Mouse (Mus musculus): Measurements from ENCODE around the gene Hs1bp3. TPM values are rescaled to one million over a fixed set of nuclear protein-coding genes. Genes with fewer than 3 reads are reported as not detected.

Hs1bp3 gene
- polyA plus RNA-seq, 1 experiment: 11.1 TPM

DNA sequence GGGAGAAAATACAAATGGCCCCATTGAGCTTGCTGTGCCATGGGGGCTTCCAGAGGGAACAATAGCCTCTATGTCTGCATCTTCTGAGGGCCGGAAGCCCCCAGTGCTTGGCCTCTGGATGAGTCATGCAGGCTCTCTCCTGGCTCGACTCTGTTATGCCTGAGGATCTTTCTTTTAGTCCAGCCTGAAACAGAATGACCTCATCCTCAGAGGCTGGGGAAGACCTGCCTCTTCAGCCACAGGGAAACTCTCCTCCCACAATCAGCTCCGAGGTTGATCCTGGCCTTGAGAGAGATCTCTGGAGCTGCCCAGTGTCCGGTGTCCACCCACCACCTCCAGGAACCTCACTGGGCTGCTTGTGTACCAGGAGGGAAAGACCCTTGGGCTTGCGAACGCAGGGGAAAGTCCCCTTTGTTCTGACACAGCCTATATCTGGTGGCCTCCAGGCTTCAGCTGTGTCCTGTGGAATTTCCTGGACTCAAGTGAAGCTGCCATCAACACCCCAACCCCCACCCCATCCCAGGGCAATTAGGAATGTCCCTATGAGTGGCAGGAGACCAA lies 73.3 kb downstream of the Hs1bp3 start:
- H3K4me3 ChIP-seq (replicated peaks): peak overlapping the region; percentile 74
- peaks cover 73% of the 10 kb centered on the region for H3K4me1 ChIP-seq
- TF ChIP-seq GATA1 (IDR thresholded peaks at IDR 0.05; ENCODE audit: borderline replicate concordance, low read length): 0 out of 3 replicates have a peak, but pooled peaks have one; percentile 43
- no peak for TF ChIP-seq FLI1 (IDR thresholded peaks at IDR 0.05; ENCODE audit: low read length)
- H3K36me3 ChIP-seq (replicated peaks; ENCODE audit: low read length): no peaks in the 10 kb centered on the region
- H3K27me3 ChIP-seq (replicated peaks): peaks cover 7% of the 10 kb centered on the region
- peaks cover 2% of the 10 kb centered on the region for H3K9me3 ChIP-seq

DNA sequence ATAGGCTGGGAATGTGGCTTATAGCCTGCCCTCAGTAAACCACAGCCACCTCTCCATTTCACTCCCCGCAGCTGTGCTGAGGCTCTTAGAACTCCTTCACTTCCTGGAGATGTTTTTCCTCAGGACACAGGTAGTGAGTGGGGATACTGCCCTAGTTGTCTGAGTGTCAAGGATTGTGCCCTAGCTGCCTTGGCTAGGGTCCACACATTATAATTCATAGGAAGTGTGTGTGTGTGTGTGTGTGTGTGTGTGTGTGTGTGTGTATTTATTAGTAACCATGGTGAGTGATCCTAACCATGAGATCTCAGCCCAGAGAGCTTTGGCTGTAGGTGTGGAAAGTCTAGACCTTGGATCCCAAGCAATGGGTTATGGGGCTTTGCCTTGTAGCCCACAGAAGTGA lies 74.0 kb downstream of the Hs1bp3 start:
- H3K27me3 ChIP-seq (replicated peaks): peaks cover 7% of the 10 kb centered on the region
- peaks cover 68% of the 10 kb centered on the region for H3K4me1 ChIP-seq
- H3K9me3 ChIP-seq: peaks cover 4% of the 10 kb centered on the region
- no peaks in the 10 kb centered on the region for H3K36me3 ChIP-seq (replicated peaks; ENCODE audit: low read length)
- no peak for TF ChIP-seq FLI1 (IDR thresholded peaks at IDR 0.05; ENCODE audit: low read length)
- TF ChIP-seq GATA1 (IDR thresholded peaks at IDR 0.05; ENCODE audit: borderline replicate concordance, low read length): no peak
- no peak overlapping the region for H3K4me3 ChIP-seq (replicated peaks)

DNA sequence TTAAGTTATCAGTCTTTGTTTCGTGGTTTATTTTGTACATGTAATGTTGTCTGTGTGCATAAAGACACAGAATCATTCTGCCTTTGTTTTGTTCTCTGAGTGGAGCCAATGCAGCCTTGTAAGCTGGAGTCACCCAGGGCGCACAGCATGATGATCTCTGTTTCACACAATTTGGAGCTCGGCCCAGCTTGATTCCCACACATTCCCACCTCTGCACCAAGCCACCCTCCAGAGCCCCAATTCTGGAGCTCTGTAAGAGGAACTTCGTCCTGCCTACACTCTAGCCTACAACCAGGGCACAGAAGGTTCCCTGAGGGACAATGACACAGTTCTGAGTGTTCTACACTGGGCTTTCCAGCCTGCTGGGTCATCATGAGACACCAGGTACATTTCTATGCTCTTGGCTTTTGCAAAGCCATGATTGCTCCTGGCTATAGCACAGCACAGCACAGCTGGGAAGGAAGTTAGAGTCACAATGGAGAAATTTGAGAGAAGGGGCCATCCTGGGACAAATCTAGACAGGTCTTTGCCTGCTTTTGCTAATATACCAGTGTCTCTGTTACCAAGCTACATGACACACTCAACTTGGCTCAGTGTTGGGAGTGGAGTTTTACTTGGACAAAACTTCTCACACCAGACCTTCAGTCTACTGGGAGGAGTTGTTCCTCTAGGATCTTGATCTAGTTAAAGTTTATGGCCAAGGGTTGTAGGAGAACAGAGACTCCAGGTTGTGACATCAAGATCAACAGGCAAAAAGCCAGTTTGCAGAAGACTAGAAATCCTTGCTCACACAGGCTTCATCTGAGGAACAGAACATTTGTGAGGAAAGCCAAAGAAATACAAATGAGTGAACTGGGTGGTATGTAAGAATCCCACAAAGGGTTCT lies 75.5 kb downstream of the Hs1bp3 start:
- peaks cover 4% of the 10 kb centered on the region for H3K9me3 ChIP-seq
- H3K4me1 ChIP-seq: peaks cover 69% of the 10 kb centered on the region
- H3K36me3 ChIP-seq (replicated peaks; ENCODE audit: low read length): no peaks in the 10 kb centered on the region
- no peak for TF ChIP-seq FLI1 (IDR thresholded peaks at IDR 0.05; ENCODE audit: low read length)
- TF ChIP-seq GATA1 (IDR thresholded peaks at IDR 0.05; ENCODE audit: borderline replicate concordance, low read length): no peak
- H3K27me3 ChIP-seq (replicated peaks): peaks cover 6% of the 10 kb centered on the region
- no peak overlapping the region for H3K4me3 ChIP-seq (replicated peaks)

DNA sequence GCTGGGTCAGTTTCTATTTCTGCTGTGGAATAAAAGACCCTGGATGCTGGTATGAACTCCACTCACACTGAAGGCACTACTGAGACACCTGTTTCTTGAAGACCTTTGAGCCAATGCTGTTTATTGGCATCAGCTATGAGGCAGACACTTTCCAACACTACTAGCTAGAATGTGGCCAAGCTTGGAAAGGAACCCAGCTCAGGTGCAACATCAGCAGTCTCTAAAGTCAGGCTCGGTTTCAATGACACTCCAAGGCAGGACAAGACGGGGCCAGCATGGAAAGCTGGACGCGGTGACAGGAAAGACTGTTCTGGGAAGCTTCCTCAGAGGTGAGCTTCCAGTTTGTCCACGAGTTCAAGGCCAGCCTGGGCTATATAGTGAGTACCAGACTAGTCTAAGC lies 80.0 kb downstream of the Hs1bp3 start:
- TF ChIP-seq GATA1 (IDR thresholded peaks at IDR 0.05; ENCODE audit: borderline replicate concordance, low read length) (no peak), FLI1 (IDR thresholded peaks at IDR 0.05; ENCODE audit: low read length) (no peak)
- Histone ChIP-seq H3K4me3 (replicated peaks) (no peak overlapping the region), H3K27me3 (replicated peaks) (peaks cover 5% of the 10 kb centered on the region)

More for the DNA sequence above, 80.0 kb downstream of the Hs1bp3 start:
- H3K4me1 ChIP-seq: peaks cover 53% of the 10 kb centered on the region
- peaks cover 4% of the 10 kb centered on the region for H3K9me3 ChIP-seq
- H3K36me3 ChIP-seq (replicated peaks; ENCODE audit: low read length): no peaks in the 10 kb centered on the region

Other genes with a start within 250 kb of the Hs1bp3 start
- 1.4 TPM in 1 of 2 replicates, not detected in the other for gene Ldah, start 105.3 kb upstream of the Hs1bp3 start, polyA plus RNA-seq (2012; ENCODE audit: insufficient read depth, low replicate concordance)
- gene Gdf7, start 11.5 kb upstream of the Hs1bp3 start, polyA plus RNA-seq (2012; ENCODE audit: insufficient read depth, low replicate concordance): not detected in 2 replicates
- 146 and 207 TPM in 2 replicates for gene Rhob, start 186.6 kb downstream of the Hs1bp3 start, polyA plus RNA-seq (2012; ENCODE audit: insufficient read depth, low replicate concordance)

Measured in megakaryocyte, embryonic 14.5 days (primary cell).